11 mouse cellular contexts compared by ENCODE assay signal in genomic region chr4:3066051-3066736, GRCm38 (mm10).
DNase-seq lines count a peak whose midpoint lies in the region.
"Had no signal": no experiment of that assay in that cellular context is flagged by ENCODE, and none has a peak within 500 bp of the region (broad histone marks: within the 10 kb centered on the region; RNA-seq: fewer than 3 reads in every experiment).

No protein-coding gene starts in this region.

- peak; percentile 0 to 18 for DNase-seq in cerebellum, postnatal 4 days (ENCODE audit: low spot score in 2 of 2)
- no peak for DNase-seq in cerebellum, postnatal 14 days
- DNase-seq in kidney, postnatal 10 days = peak; percentile 2
- DNase-seq in kidney, adult 18-20 months = no peak
- peak; percentile 1 for DNase-seq in ovary, adult 18-20 months (ENCODE audit: low spot score)
- no peak for DNase-seq in ovary, postnatal 10 days (ENCODE audit: low spot score)
- peak; percentile 9 to 51 for DNase-seq in spleen, postnatal 4 days (ENCODE audit: low spot score in 2 of 2)
- DNase-seq in layer of hippocampus, postnatal 25 days (ENCODE audit: extremely low spot score in 1 of 2, low spot score in 1 of 2) = no peak
- DNase-seq: cerebellum, adult 11 months; lung, embryonic 14.5 days; thymus, adult 2 months had no signal

Comparison
In these comparisons a context has a peak if more than half of its experiments do, and no peak if none do; other contexts are left out.
1. DNase-seq: peak in cerebellum, postnatal 4 days (2 of 2), kidney, postnatal 10 days (single experiment), ovary, adult 18-20 months (single experiment) and spleen, postnatal 4 days (2 of 2); none in cerebellum, postnatal 14 days (0 of 2), kidney, adult 18-20 months (single experiment), ovary, postnatal 10 days (single experiment) and layer of hippocampus, postnatal 25 days (0 of 2).